In genomic region chr2:73857352-73857751, GRCm38 (mm10) we compare ENCODE assay signal across 15 mouse cellular contexts.
"Had no signal": no experiment of that assay in that cellular context is flagged by ENCODE, and none has a peak within 500 bp of the region (broad histone marks: within the 10 kb centered on the region; RNA-seq: fewer than 3 reads in every experiment).

No protein-coding gene starts in this region.

- H3K9ac ChIP-seq: neural tube, embryonic 13.5 days; neural tube, embryonic 15.5 days; stomach, embryonic 15.5 days had no signal

- H3K27ac ChIP-seq: neural tube, embryonic 13.5 days; neural tube, embryonic 15.5 days; stomach, embryonic 15.5 days; stomach, postnatal 0 days had no signal

- H3K9me3 ChIP-seq: neural tube, embryonic 13.5 days; neural tube, embryonic 15.5 days; stomach, embryonic 15.5 days had no signal

- H3K4me3 ChIP-seq: neural tube, embryonic 13.5 days; neural tube, embryonic 15.5 days; stomach, embryonic 15.5 days had no signal

- DNase-seq: retina, postnatal 1 day; right cerebral cortex, adult 18-20 months; right cerebral cortex, postnatal 14 days; right cerebral cortex, postnatal 25 days; right cerebral cortex, postnatal 4 days; spleen, adult 18-20 months; thymus, adult 2 months; thymus, postnatal 14 days; thymus, postnatal 25 days; thymus, postnatal 36 days; thymus, postnatal 4 days had no signal

- H3K4me1 ChIP-seq: neural tube, embryonic 13.5 days; neural tube, embryonic 15.5 days; stomach, embryonic 15.5 days had no signal

- H3K36me3 ChIP-seq: neural tube, embryonic 13.5 days; neural tube, embryonic 15.5 days; stomach, embryonic 15.5 days had no signal

- H3K27me3 ChIP-seq: neural tube, embryonic 13.5 days; neural tube, embryonic 15.5 days; stomach, embryonic 15.5 days had no signal
